Mouse (Mus musculus): Measurements from ENCODE around the gene Cacna1d. TPM values are rescaled to one million over a fixed set of nuclear protein-coding genes. Genes with fewer than 3 reads are reported as not detected.

Cacna1d gene
- total RNA-seq, 2 experiments from 2014 or later: 0.36 to 0.38 TPM

- intact Hi-C loops (cut with DNase I): no loop called here
Observed at GRCm38 (mm10) chr14:30219851-30220250, 271.4 kb downstream of the Cacna1d start.

GRCm38 (mm10) chr14:30218114-30218513, 273.1 kb downstream of the Cacna1d start:
- Histone ChIP-seq H3K4me3 (no peak overlapping the region), H3K27ac (peak overlapping the region; percentile 43; the same call in 1 of the 2 replicates)
- no peak for TF ChIP-seq CTCF (IDR thresholded peaks at IDR 0.05)
- intact Hi-C loops (cut with DNase I): no loop called here
- DNase-seq: peak; percentile 84

More at GRCm38 (mm10) chr14:30219851-30220250, 271.4 kb downstream of the Cacna1d start:
- H3K27ac ChIP-seq: no peak overlapping the region
- no peak for DNase-seq
- TF ChIP-seq CTCF (IDR thresholded peaks at IDR 0.05): no peak
- no peak overlapping the region for H3K4me3 ChIP-seq

GRCm38 (mm10) chr14:30217124-30217523, 274.1 kb downstream of the Cacna1d start:
- intact Hi-C loops (cut with DNase I): no loop called here

GRCm38 (mm10) chr14:30208156-30208555, 283.1 kb downstream of the Cacna1d start:
- intact Hi-C loops (cut with DNase I): no loop called here
- no peak for TF ChIP-seq CTCF (IDR thresholded peaks at IDR 0.05)
- Histone ChIP-seq H3K4me3 (no peak overlapping the region), H3K27ac (no peak overlapping the region)
- no peak for DNase-seq

More at GRCm38 (mm10) chr14:30217124-30217523, 274.1 kb downstream of the Cacna1d start:
- no peak for DNase-seq
- H3K4me3 ChIP-seq: no peak overlapping the region
- no peak overlapping the region for H3K27ac ChIP-seq
- TF ChIP-seq CTCF (IDR thresholded peaks at IDR 0.05): no peak

- no peak for DNase-seq
- H3K27ac ChIP-seq: no peak overlapping the region
- no peak overlapping the region for H3K4me3 ChIP-seq
- intact Hi-C loops (cut with DNase I): no loop called here
- TF ChIP-seq CTCF (IDR thresholded peaks at IDR 0.05): no peak
Observed at GRCm38 (mm10) chr14:30205821-30206220, 285.4 kb downstream of the Cacna1d start.

- intact Hi-C loops (cut with DNase I): no loop called here
- Histone ChIP-seq H3K27ac (no peak overlapping the region), H3K4me3 (no peak overlapping the region)
- no peak for DNase-seq
- TF ChIP-seq CTCF (IDR thresholded peaks at IDR 0.05): no peak
Observed at GRCm38 (mm10) chr14:30204526-30204925, 286.7 kb downstream of the Cacna1d start.

- Histone ChIP-seq H3K4me3 (no peak overlapping the region), H3K27ac (no peak overlapping the region)
- DNase-seq: no peak
- TF ChIP-seq CTCF (IDR thresholded peaks at IDR 0.05): no peak
- intact Hi-C loops (cut with DNase I): no loop called here
Observed at GRCm38 (mm10) chr14:30200310-30200709, 290.9 kb downstream of the Cacna1d start.

- no peak for DNase-seq
- intact Hi-C loops (cut with DNase I): no loop called here
- Histone ChIP-seq H3K4me3 (no peak overlapping the region), H3K27ac (no peak overlapping the region)
- no peak for TF ChIP-seq CTCF (IDR thresholded peaks at IDR 0.05)
Observed at GRCm38 (mm10) chr14:30198882-30199281, 292.4 kb downstream of the Cacna1d start.

- DNase-seq: no peak
- TF ChIP-seq CTCF (IDR thresholded peaks at IDR 0.05): no peak
- Histone ChIP-seq H3K4me3 (no peak overlapping the region), H3K27ac (no peak overlapping the region)
- intact Hi-C loops (cut with DNase I): no loop called here
Observed at GRCm38 (mm10) chr14:30198116-30198515, 293.1 kb downstream of the Cacna1d start.

- Histone ChIP-seq H3K27ac (no peak overlapping the region), H3K4me3 (no peak overlapping the region)
- intact Hi-C loops (cut with DNase I): no loop called here
- no peak for DNase-seq
- TF ChIP-seq CTCF (IDR thresholded peaks at IDR 0.05): no peak
Observed at GRCm38 (mm10) chr14:30196959-30197358, 294.3 kb downstream of the Cacna1d start.

- Histone ChIP-seq H3K4me3 (no peak overlapping the region), H3K27ac (no peak overlapping the region)
- TF ChIP-seq CTCF (IDR thresholded peaks at IDR 0.05): no peak
- intact Hi-C loops (cut with DNase I): no loop called here
- no peak for DNase-seq
Observed at GRCm38 (mm10) chr14:30196235-30196634, 295.0 kb downstream of the Cacna1d start.

- Histone ChIP-seq H3K4me3 (no peak overlapping the region), H3K27ac (no peak overlapping the region)
- TF ChIP-seq CTCF (IDR thresholded peaks at IDR 0.05): no peak
- DNase-seq: no peak
- intact Hi-C loops (cut with DNase I): no loop called here
Observed at GRCm38 (mm10) chr14:30190308-30190971, 300.8 kb downstream of the Cacna1d start.

- Histone ChIP-seq H3K4me3 (no peak overlapping the region), H3K27ac (no peak overlapping the region)
- TF ChIP-seq CTCF (IDR thresholded peaks at IDR 0.05): no peak
- intact Hi-C loops (cut with DNase I): no loop called here
- DNase-seq: no peak
Observed at GRCm38 (mm10) chr14:30185616-30186274, 305.5 kb downstream of the Cacna1d start.

Measured in gastrocnemius, adult 2 months (tissue).